ENCODE assay signal across 21 mouse cellular contexts in genomic region chr12:75528300-75528699, GRCm38 (mm10).
DNase-seq lines count a peak whose midpoint lies in the region; ATAC-seq lines count a peak whose summit lies in the region.
"Had no signal": no experiment of that assay in that cellular context is flagged by ENCODE, and none has a peak within 500 bp of the region (broad histone marks: within the 10 kb centered on the region; RNA-seq: fewer than 3 reads in every experiment).

No protein-coding gene starts in this region.

- H3K27me3 ChIP-seq in midbrain, embryonic 15.5 days (replicated peaks), result no peaks in the 10 kb centered on the region
- H3K27me3 ChIP-seq: embryonic facial prominence, embryonic 13.5 days; forebrain, embryonic 13.5 days; hindbrain, embryonic 12.5 days; kidney, embryonic 15.5 days; liver, embryonic 13.5 days had no signal

- no peak overlapping the region for H3K9ac ChIP-seq in midbrain, embryonic 15.5 days
- H3K9ac ChIP-seq: embryonic facial prominence, embryonic 13.5 days; forebrain, embryonic 13.5 days; hindbrain, embryonic 12.5 days; kidney, embryonic 15.5 days; liver, embryonic 13.5 days had no signal

- ATAC-seq in midbrain, embryonic 15.5 days (replicated peaks), result no peak
- ATAC-seq: forebrain, embryonic 13.5 days; intestine, postnatal 0 days had no signal

- 76% methylated on average over 1 of the region's 1 CpGs for WGBS in midbrain, embryonic 15.5 days

- no peaks in the 10 kb centered on the region for H3K9me3 ChIP-seq in midbrain, embryonic 15.5 days
- H3K9me3 ChIP-seq: embryonic facial prominence, embryonic 13.5 days; forebrain, embryonic 13.5 days; hindbrain, embryonic 12.5 days; kidney, embryonic 15.5 days; liver, embryonic 13.5 days had no signal

- intact Hi-C loops in heart, postnatal 36 days (cut with DNase I), result loop anchor here (10.0 kb wide), 1 partner anchor 67 kb away; the partner anchor contains the start of gene Ppp2r5e

- peak; percentile 81 for DNase-seq in heart, adult 11 months
- no peak for DNase-seq in heart, postnatal 36 days
- peak; percentile 14 for DNase-seq in 3T3-L1 (ENCODE audit: low read depth, low spot score)
- peak; percentile 54 to 76 for DNase-seq in cerebellum, adult 18-20 months
- DNase-seq in cerebellum, postnatal 14 days, result peak; percentile 45 to 79
- no peak for DNase-seq in retina, embryonic 14.5 days (ENCODE audit: low spot score)
- DNase-seq: embryo, embryonic 11 days; heart, postnatal 14 days; kidney, postnatal 4 days; liver, embryonic 13.5 days; lung, adult 2 months; lung, postnatal 14 days; thymus, postnatal 14 days had no signal

- H3K4me3 ChIP-seq in midbrain, embryonic 15.5 days, result no peak overlapping the region
- H3K4me3 ChIP-seq: embryonic facial prominence, embryonic 13.5 days; forebrain, embryonic 13.5 days; hindbrain, embryonic 12.5 days; kidney, embryonic 15.5 days; liver, embryonic 13.5 days had no signal

- no peak overlapping the region for H3K4me2 ChIP-seq in midbrain, embryonic 15.5 days
- H3K4me2 ChIP-seq: embryonic facial prominence, embryonic 13.5 days; forebrain, embryonic 13.5 days; heart, embryonic 11.5 days; hindbrain, embryonic 12.5 days; kidney, embryonic 15.5 days; liver, embryonic 13.5 days; midbrain, embryonic 11.5 days had no signal

- H3K36me3 ChIP-seq in midbrain, embryonic 15.5 days (replicated peaks), result no peaks in the 10 kb centered on the region
- H3K36me3 ChIP-seq: embryonic facial prominence, embryonic 13.5 days; hindbrain, embryonic 12.5 days; kidney, embryonic 15.5 days; liver, embryonic 13.5 days had no signal

- peaks cover 15% of the 10 kb centered on the region for H3K4me1 ChIP-seq in midbrain, embryonic 15.5 days

- no peak overlapping the region for H3K27ac ChIP-seq in midbrain, embryonic 15.5 days
- H3K27ac ChIP-seq: embryonic facial prominence, embryonic 13.5 days; forebrain, embryonic 13.5 days; hindbrain, embryonic 12.5 days; liver, embryonic 13.5 days had no signal

Comparison
In these comparisons a context has a peak if more than half of its experiments do, and no peak if none do; other contexts are left out.
1. DNase-seq: peak in heart, adult 11 months (single experiment), 3T3-L1 (single experiment), cerebellum, adult 18-20 months (2 of 2) and cerebellum, postnatal 14 days (2 of 2); none in heart, postnatal 36 days (0 of 2) and retina, embryonic 14.5 days (single experiment).